Mouse (Mus musculus): Measurements from ENCODE around the gene Sirpa. TPM values are rescaled to one million over a fixed set of nuclear protein-coding genes. Genes with fewer than 3 reads are reported as not detected.

Gene Sirpa
- polyA plus RNA-seq, 1 experiment from 2014 or later: 24.1 TPM

DNA sequence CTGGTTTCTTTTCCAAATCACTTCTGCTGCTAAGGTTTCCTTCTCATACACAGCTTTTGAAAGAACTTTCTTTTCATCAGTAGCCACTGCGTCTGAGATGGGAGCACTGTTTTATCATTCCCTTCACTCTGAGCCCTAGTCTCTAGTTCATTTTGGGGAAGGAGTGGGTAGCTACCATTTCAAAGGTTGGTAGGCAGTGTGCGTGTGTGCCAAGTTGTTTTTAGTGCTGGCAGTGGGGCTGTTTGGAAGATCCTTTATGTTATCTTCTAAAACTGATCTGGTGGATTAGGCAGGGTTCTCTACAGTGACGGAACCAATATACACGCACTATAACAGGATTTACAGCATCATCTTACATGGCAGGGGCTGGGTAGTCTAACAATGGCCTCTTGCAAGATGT, 62.4 kb downstream of the Sirpa start:
- no peak overlapping the region for H3K9ac ChIP-seq
- no peaks in the 10 kb centered on the region for H3K9me3 ChIP-seq
- no peak overlapping the region for H3K4me3 ChIP-seq
- no peaks in the 10 kb centered on the region for H3K27me3 ChIP-seq
- H3K27ac ChIP-seq: no peak overlapping the region
- no peak overlapping the region for H3K4me2 ChIP-seq
- 83% methylated on average over 4 of the region's 4 CpGs for WGBS
- no peak for ATAC-seq (ENCODE audit: insufficient number of reproducible peaks, insufficient read depth, low FRiP score, low TSS enrichment, low read depth)
- H3K36me3 ChIP-seq: no peaks in the 10 kb centered on the region
- H3K4me1 ChIP-seq: no peaks in the 10 kb centered on the region

- Histone ChIP-seq H3K36me3 (no peaks in the 10 kb centered on the region), H3K27ac (no peak overlapping the region), H3K4me1 (no peaks in the 10 kb centered on the region), H3K9me3 (no peaks in the 10 kb centered on the region), H3K27me3 (no peaks in the 10 kb centered on the region), H3K4me3 (no peak overlapping the region), H3K9ac (no peak overlapping the region), H3K4me2 (no peak overlapping the region)
- ATAC-seq (ENCODE audit: insufficient number of reproducible peaks, insufficient read depth, low FRiP score, low TSS enrichment, low read depth): no peak
- 86% methylated on average over 4 of the region's 4 CpGs for WGBS
These were observed 66.2 kb downstream of the Sirpa start for GRCm38 (mm10) chr2:129658796-129659195.

GRCm38 (mm10) chr2:129660020-129660419, 67.4 kb downstream of the Sirpa start:
- no peaks in the 10 kb centered on the region for H3K9me3 ChIP-seq
- 65% methylated on average over 6 of the region's 6 CpGs for WGBS
- H3K27ac ChIP-seq: no peak overlapping the region
- no peak overlapping the region for H3K4me3 ChIP-seq
- H3K4me1 ChIP-seq: no peaks in the 10 kb centered on the region
- H3K36me3 ChIP-seq: no peaks in the 10 kb centered on the region
- no peaks in the 10 kb centered on the region for H3K27me3 ChIP-seq
- ATAC-seq (ENCODE audit: insufficient number of reproducible peaks, insufficient read depth, low FRiP score, low TSS enrichment, low read depth): no peak
- no peak overlapping the region for H3K4me2 ChIP-seq
- no peak overlapping the region for H3K9ac ChIP-seq

GRCm38 (mm10) chr2:129662484-129662883, 69.8 kb downstream of the Sirpa start:
- H3K4me2 ChIP-seq: no peak overlapping the region
- H3K27me3 ChIP-seq: no peaks in the 10 kb centered on the region
- H3K27ac ChIP-seq: no peak overlapping the region
- 73% methylated on average over 4 of the region's 4 CpGs for WGBS
- H3K9ac ChIP-seq: no peak overlapping the region
- no peak for ATAC-seq (ENCODE audit: insufficient number of reproducible peaks, insufficient read depth, low FRiP score, low TSS enrichment, low read depth)
- no peaks in the 10 kb centered on the region for H3K4me1 ChIP-seq
- H3K4me3 ChIP-seq: no peak overlapping the region
- H3K9me3 ChIP-seq: no peaks in the 10 kb centered on the region
- H3K36me3 ChIP-seq: no peaks in the 10 kb centered on the region

GRCm38 (mm10) chr2:129671911-129672310, 79.3 kb downstream of the Sirpa start:
- H3K4me3 ChIP-seq: no peak overlapping the region
- H3K36me3 ChIP-seq: no peaks in the 10 kb centered on the region
- 69% methylated on average over 4 of the region's 4 CpGs for WGBS
- no peak overlapping the region for H3K4me2 ChIP-seq
- no peaks in the 10 kb centered on the region for H3K4me1 ChIP-seq
- ATAC-seq (ENCODE audit: insufficient number of reproducible peaks, insufficient read depth, low FRiP score, low TSS enrichment, low read depth): no peak
- peaks cover 3% of the 10 kb centered on the region; the same call in 1 of the 2 replicates for H3K27me3 ChIP-seq
- no peaks in the 10 kb centered on the region for H3K9me3 ChIP-seq
- H3K9ac ChIP-seq: no peak overlapping the region
- no peak overlapping the region for H3K27ac ChIP-seq

- no peaks in the 10 kb centered on the region for H3K4me1 ChIP-seq
- H3K36me3 ChIP-seq: no peaks in the 10 kb centered on the region
- 0 out of 2 replicates have a peak, but pooled peaks have one; percentile 56 for ATAC-seq (ENCODE audit: insufficient number of reproducible peaks, insufficient read depth, low FRiP score, low TSS enrichment, low read depth)
- H3K9ac ChIP-seq: no peak overlapping the region
- H3K27ac ChIP-seq: no peak overlapping the region
- H3K27me3 ChIP-seq: peaks cover 3% of the 10 kb centered on the region; the same call in 1 of the 2 replicates
- H3K4me3 ChIP-seq: no peak overlapping the region
- no peaks in the 10 kb centered on the region for H3K9me3 ChIP-seq
- 28% methylated on average over 13 of the region's 13 CpGs for WGBS
- no peak overlapping the region for H3K4me2 ChIP-seq
These were observed 82.5 kb downstream of the Sirpa start for GRCm38 (mm10) chr2:129674935-129675634.

DNA sequence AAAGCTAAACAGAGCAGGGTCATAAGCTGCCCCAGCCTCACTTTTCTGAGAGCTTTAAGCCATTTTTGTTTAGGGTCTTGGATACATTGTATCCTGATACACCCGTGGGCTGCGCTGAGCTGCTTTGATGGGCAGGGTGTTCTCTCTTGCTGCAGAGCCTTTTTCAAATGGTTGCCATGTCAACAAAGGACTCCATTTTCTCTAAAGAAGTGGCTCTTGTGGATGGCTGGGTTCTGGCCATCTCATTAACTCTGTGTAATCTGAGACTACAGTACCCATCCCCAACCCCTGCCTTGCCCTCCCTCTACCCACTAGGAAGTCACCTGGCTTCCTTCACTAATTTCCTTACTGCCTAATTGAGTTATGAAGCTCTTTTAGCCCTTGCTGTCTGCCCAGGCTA, 85.0 kb downstream of the Sirpa start:
- 36% methylated on average over 2 of the region's 2 CpGs for WGBS
- Histone ChIP-seq H3K36me3 (no peaks in the 10 kb centered on the region), H3K9ac (no peak overlapping the region), H3K4me3 (no peak overlapping the region), H3K9me3 (no peaks in the 10 kb centered on the region), H3K27ac (no peak overlapping the region), H3K4me2 (no peak overlapping the region), H3K4me1 (no peaks in the 10 kb centered on the region), H3K27me3 (peaks cover 3% of the 10 kb centered on the region; the same call in 1 of the 2 replicates)
- ATAC-seq (ENCODE audit: insufficient number of reproducible peaks, insufficient read depth, low FRiP score, low TSS enrichment, low read depth): no peak

DNA sequence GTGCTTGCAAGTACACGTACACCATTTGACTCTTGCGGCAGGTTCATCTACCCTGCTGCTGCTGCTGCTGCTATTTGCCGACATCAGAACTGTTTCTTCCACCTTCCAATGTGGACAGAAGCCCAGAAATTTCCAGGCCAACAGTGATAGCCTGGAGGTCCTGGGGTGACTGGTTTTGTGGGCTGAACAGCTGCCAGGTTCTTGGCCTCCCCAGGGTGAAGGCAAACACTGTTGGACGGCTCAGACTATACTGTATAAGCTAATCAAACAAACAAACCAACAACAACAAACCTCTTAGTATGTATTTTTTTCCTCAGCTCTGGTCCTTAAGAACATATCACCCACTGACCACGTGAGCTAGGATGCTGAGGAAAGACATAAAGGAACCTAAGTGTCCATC, 86.4 kb downstream of the Sirpa start:
- Histone ChIP-seq H3K4me1 (no peaks in the 10 kb centered on the region), H3K9ac (no peak overlapping the region), H3K4me2 (no peak overlapping the region), H3K4me3 (no peak overlapping the region), H3K36me3 (no peaks in the 10 kb centered on the region), H3K27ac (no peak overlapping the region), H3K9me3 (no peaks in the 10 kb centered on the region), H3K27me3 (peaks cover 3% of the 10 kb centered on the region; the same call in 1 of the 2 replicates)
- WGBS: 77% methylated on average over 5 of the region's 5 CpGs
- ATAC-seq (ENCODE audit: insufficient number of reproducible peaks, insufficient read depth, low FRiP score, low TSS enrichment, low read depth): no peak

GRCm38 (mm10) chr2:129680236-129680635, 87.6 kb downstream of the Sirpa start:
- no peak overlapping the region for H3K9ac ChIP-seq
- peaks cover 3% of the 10 kb centered on the region; the same call in 1 of the 2 replicates for H3K27me3 ChIP-seq
- no peaks in the 10 kb centered on the region for H3K36me3 ChIP-seq
- H3K4me2 ChIP-seq: no peak overlapping the region
- H3K4me3 ChIP-seq: no peak overlapping the region
- ATAC-seq (ENCODE audit: insufficient number of reproducible peaks, insufficient read depth, low FRiP score, low TSS enrichment, low read depth): no peak
- 81% methylated on average over 3 of the region's 3 CpGs for WGBS
- H3K27ac ChIP-seq: no peak overlapping the region
- H3K4me1 ChIP-seq: no peaks in the 10 kb centered on the region
- no peaks in the 10 kb centered on the region for H3K9me3 ChIP-seq

Other genes with a start within 250 kb of the Sirpa start
- 0.15 TPM in 1 of 2 replicates, not detected in the other for gene Il1b, start 221.7 kb upstream of the Sirpa start, polyA plus RNA-seq (2015; fragmentation: Nextera tagmentation; extraction: Ambion mirVana)
- not detected in 2 replicates for gene F830045P16Rik, start 56.2 kb upstream of the Sirpa start, polyA plus RNA-seq (2015; fragmentation: Nextera tagmentation; extraction: Ambion mirVana)
- 0.22 and 0.58 TPM in 2 replicates for gene Pdyn, start 107.0 kb downstream of the Sirpa start, polyA plus RNA-seq (2015; fragmentation: Nextera tagmentation; extraction: Ambion mirVana)
- gene Stk35, start 207.7 kb downstream of the Sirpa start, polyA plus RNA-seq (2015; fragmentation: Nextera tagmentation; extraction: Ambion mirVana): 11.7 and 13.2 TPM in 2 replicates